Comparison of ENCODE assay signal across 15 mouse cellular contexts in the genomic region with DNA sequence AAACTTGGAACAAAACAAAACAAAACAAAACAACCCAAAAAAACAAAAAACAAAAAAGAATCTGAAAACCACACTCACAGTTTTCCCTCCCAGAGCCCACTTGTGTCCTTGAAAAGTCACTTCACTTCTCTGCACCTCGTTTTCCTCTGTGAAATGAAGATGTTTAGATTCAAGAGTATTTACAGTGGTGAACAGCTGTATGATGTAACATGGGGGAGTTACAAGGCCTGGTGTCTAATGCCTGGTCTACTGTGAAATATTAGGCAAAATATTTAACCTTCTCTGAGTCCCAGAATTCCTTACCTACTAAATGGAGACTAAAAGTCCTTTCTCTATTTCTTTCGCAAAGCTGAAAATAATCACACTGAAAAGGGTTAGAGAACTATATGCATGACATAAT.
"Had no signal": no experiment of that assay in that cellular context is flagged by ENCODE, and none has a peak within 500 bp of the region (broad histone marks: within the 10 kb centered on the region; RNA-seq: fewer than 3 reads in every experiment).

No protein-coding gene starts in this region.

- H3K9me3 ChIP-seq: neural tube, embryonic 15.5 days; stomach, embryonic 15.5 days had no signal

- H3K27ac ChIP-seq: neural tube, embryonic 15.5 days; stomach, embryonic 15.5 days; stomach, postnatal 0 days had no signal

- H3K4me1 ChIP-seq: neural tube, embryonic 15.5 days; stomach, embryonic 15.5 days had no signal

- H3K4me3 ChIP-seq: neural tube, embryonic 15.5 days; stomach, embryonic 15.5 days had no signal

- DNase-seq: retina, postnatal 1 day; right cerebral cortex, adult 18-20 months; right cerebral cortex, postnatal 14 days; right cerebral cortex, postnatal 25 days; right cerebral cortex, postnatal 4 days; spleen, adult 18-20 months; thymus, adult 18-20 months; thymus, adult 2 months; thymus, postnatal 14 days; thymus, postnatal 25 days; thymus, postnatal 36 days; thymus, postnatal 4 days had no signal

- H3K27me3 ChIP-seq: neural tube, embryonic 15.5 days; stomach, embryonic 15.5 days had no signal

- H3K36me3 ChIP-seq: neural tube, embryonic 15.5 days; stomach, embryonic 15.5 days had no signal

- H3K9ac ChIP-seq: neural tube, embryonic 15.5 days; stomach, embryonic 15.5 days had no signal

- H3K4me2 ChIP-seq: neural tube, embryonic 15.5 days; stomach, embryonic 15.5 days had no signal
